Mouse (Mus musculus) small intestine, adult 2 months (tissue): ENCODE data around the gene Gm6583. TPM values are rescaled to one million over a fixed set of nuclear protein-coding genes. Genes with fewer than 3 reads are reported as not detected.

Source experiments
- H3K27ac ChIP-seq: fragments of 200-500 bp; 2 replicates; pipeline ENCODE4 v1.5.1; 2012; ENCODE audit warnings: low read depth, low read length, control low read depth, inconsistent platforms; ENCODE audit not compliant: insufficient read depth
- H3K27me3 ChIP-seq: fragments of 200-500 bp; 2 replicates; pipeline ENCODE4 v1.6.1; 2012; ENCODE audit warnings: mild to moderate bottlenecking, moderate library complexity, low read length, inconsistent platforms; ENCODE audit not compliant: control insufficient read depth, insufficient read depth
- H3K36me3 ChIP-seq: fragments of 200-500 bp; 2 replicates; pipeline ENCODE4 v1.6.1; 2012; ENCODE audit warnings: mild to moderate bottlenecking, low read length, control low read depth, inconsistent platforms; ENCODE audit not compliant: control insufficient read depth, insufficient read depth
- H3K4me1 ChIP-seq: fragments of 200-500 bp; 2 replicates; pipeline ENCODE4 v1.6.1; 2012; ENCODE audit warnings: low read length, inconsistent platforms, mixed read lengths; ENCODE audit not compliant: control insufficient read depth, insufficient read depth, insufficient read length
- H3K4me3 ChIP-seq: fragments of 200-500 bp; 2 replicates; pipeline ENCODE4 v1.5.1; 2012; ENCODE audit warnings: low read depth, mild to moderate bottlenecking, control low read depth, inconsistent platforms, low read length, moderate library complexity
- CTCF ChIP-seq: fragments of 200-500 bp; IDR thresholded peaks from 2 replicates; pipeline ENCODE4 v1.5.1; 2012; ENCODE audit warnings: low read depth, mild to moderate bottlenecking, control low read depth, inconsistent platforms, low read length, moderate library complexity, mixed read lengths; ENCODE audit not compliant: insufficient replicate concordance, insufficient read length; ENCODE audit errors: extremely low read depth
- POLR2A ChIP-seq: fragments of 200-500 bp; IDR thresholded peaks from 2 replicates; pipeline ENCODE4 v1.6.1; 2012; ENCODE audit warnings: low read depth, mild to moderate bottlenecking, control low read depth, inconsistent platforms, low read length, moderate library complexity
- WGBS: fragments of 180-500 bp; shearing (Covaris S2); methylation state at CpG from one replicate; pipeline ENCODE4 v1.1.7; 2018; 5-methylcytosine and 5-hydroxymethylcytosine counted together
- polyA plus RNA-seq: library from polyadenylated mRNA; depleted of rRNA; stranded (reverse); fragments of >200 nt; gene quantifications from 2 replicates; pipeline ENCODE4 v1.2.3, GENCODE M21; 2012

The Gm6583 gene
- polyA plus RNA-seq, 1 experiment: not detected

- Histone ChIP-seq H3K36me3 (peaks cover 28% of the 10 kb centered on the region), H3K4me3 (no peak overlapping the region), H3K27me3 (no peaks in the 10 kb centered on the region), H3K4me1 (no peaks in the 10 kb centered on the region), H3K27ac (0 out of 2 replicates have a peak overlapping the region, but pooled peaks have one; percentile 24)
- WGBS: 88% methylated on average over 10 of the region's 10 CpGs
- TF ChIP-seq CTCF (no peak), POLR2A (no peak)
Measured at GRCm38 (mm10) chr5:112368666-112369065, 12.8 kb upstream of the Gm6583 start.

DNA sequence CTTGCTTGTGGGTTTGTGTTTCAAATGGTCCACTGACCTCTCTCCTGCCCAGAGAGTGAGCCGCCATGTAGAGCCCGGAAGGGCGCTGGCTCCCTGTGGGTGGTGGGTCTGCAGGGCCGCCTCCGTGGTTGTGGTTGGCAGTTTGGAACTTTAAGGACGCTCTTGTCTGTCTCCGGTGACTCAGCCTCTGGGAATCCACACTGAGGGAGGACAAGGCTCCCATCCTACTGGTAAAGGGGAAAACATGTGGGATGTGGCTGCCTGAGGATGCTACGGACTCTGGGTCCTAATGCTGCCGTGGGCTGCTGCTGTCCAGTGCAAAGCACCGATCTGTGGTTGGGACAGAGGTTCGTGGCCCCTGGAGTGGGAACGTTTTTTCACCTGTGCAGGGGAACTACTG, 12.1 kb upstream of the Gm6583 start:
- WGBS: 83% methylated on average over 12 of the region's 12 CpGs
- Histone ChIP-seq H3K4me3 (no peak overlapping the region), H3K36me3 (peaks cover 35% of the 10 kb centered on the region), H3K27me3 (no peaks in the 10 kb centered on the region), H3K4me1 (no peaks in the 10 kb centered on the region), H3K27ac (no peak overlapping the region)
- TF ChIP-seq POLR2A (no peak), CTCF (no peak)

- Histone ChIP-seq H3K36me3 (peaks cover 37% of the 10 kb centered on the region), H3K27ac (no peak overlapping the region), H3K4me1 (no peaks in the 10 kb centered on the region), H3K27me3 (no peaks in the 10 kb centered on the region), H3K4me3 (no peak overlapping the region)
- 89% methylated on average over 4 of the region's 4 CpGs for WGBS
- TF ChIP-seq CTCF (no peak), POLR2A (no peak)
Measured at GRCm38 (mm10) chr5:112367338-112367737, 11.5 kb upstream of the Gm6583 start.

DNA sequence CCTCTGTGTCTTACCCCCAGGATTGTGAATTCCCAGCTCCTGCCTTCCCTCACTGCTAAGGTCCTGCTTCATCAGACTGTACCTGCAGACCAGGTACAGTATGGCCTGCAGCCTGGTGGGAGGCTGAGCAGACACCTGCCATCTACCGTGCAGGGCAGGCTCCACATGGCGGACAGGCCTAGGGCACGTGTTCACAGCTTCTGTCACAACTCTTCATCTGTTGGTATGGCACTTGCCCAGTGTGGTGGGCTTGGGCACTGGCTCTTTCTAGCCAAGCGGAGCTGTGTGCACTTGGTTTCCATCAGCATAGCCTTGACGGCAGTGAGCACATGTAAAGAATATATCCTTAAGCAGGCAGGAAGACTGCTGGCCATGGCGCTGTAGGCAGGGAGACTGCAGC, 11.0 kb upstream of the Gm6583 start:
- no peak overlapping the region for H3K27ac ChIP-seq
- no peaks in the 10 kb centered on the region for H3K27me3 ChIP-seq
- no peaks in the 10 kb centered on the region for H3K4me1 ChIP-seq
- WGBS: 95% methylated on average over 6 of the region's 6 CpGs
- TF ChIP-seq CTCF: no peak
- TF ChIP-seq POLR2A: no peak
- H3K36me3 ChIP-seq: peaks cover 39% of the 10 kb centered on the region
- H3K4me3 ChIP-seq: no peak overlapping the region

DNA sequence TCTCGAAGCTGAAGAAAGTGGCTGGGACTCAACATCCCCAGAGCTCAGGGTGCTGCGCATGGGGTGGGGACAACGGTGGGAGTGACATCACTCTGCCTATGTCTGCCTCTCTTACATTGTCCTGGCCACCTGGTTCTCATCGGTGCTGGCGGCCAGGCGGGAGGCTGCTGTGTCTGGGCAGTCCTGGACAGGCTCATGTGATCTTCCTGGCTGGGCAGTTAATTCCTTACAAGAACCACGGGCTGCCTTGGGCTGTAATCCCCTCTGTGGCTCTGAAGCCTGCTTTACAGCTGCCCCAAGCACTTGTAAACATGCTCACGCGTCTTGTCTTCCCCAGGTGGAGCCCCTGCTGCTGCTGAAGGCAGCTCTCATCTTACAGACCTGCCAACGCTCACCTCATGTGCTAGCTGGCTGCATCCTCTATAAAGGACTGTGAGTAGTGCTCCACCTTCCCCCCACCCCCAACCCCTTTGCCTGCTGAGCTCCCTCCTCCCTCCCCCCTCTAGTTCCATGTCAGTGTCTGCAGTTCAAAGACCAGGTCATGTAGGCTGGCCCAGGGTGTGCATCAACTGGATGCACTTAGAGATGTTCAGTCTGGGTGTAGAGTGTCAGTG, 8.5 kb upstream of the Gm6583 start:
- H3K27ac ChIP-seq: no peak overlapping the region
- H3K36me3 ChIP-seq: peaks cover 29% of the 10 kb centered on the region
- TF ChIP-seq CTCF: no peak
- no peak for TF ChIP-seq POLR2A
- no peaks in the 10 kb centered on the region for H3K27me3 ChIP-seq
- 84% methylated on average over 10 of the region's 10 CpGs for WGBS
- H3K4me3 ChIP-seq: no peak overlapping the region
- H3K4me1 ChIP-seq: no peaks in the 10 kb centered on the region

DNA sequence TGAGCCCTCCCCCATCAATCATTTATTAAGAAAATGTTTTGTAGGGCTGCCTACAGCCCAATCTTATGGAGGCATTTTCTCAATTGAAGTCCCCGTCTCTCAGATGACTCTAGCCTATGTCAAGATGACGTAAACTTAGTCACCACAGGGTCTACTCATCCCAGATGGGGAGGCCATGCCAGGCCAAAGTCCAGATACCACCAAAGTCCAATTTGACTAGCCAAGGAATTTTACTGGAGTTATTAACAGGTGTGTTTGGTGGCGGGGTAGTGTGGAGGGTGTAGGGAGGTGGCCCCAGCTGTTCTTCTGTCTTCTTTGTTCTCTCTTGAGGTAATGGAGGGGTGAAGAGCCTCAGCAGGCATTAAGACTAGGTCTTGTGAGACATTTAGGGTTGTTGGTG, 4.2 kb upstream of the Gm6583 start:
- 86% methylated on average over 3 of the region's 3 CpGs for WGBS
- Histone ChIP-seq H3K4me1 (no peaks in the 10 kb centered on the region; the same call in 1 of the 2 replicates), H3K4me3 (no peak overlapping the region), H3K36me3 (peaks cover 27% of the 10 kb centered on the region; the same call in 1 of the 2 replicates), H3K27me3 (no peaks in the 10 kb centered on the region), H3K27ac (no peak overlapping the region)
- TF ChIP-seq CTCF (no peak), POLR2A (no peak)

DNA sequence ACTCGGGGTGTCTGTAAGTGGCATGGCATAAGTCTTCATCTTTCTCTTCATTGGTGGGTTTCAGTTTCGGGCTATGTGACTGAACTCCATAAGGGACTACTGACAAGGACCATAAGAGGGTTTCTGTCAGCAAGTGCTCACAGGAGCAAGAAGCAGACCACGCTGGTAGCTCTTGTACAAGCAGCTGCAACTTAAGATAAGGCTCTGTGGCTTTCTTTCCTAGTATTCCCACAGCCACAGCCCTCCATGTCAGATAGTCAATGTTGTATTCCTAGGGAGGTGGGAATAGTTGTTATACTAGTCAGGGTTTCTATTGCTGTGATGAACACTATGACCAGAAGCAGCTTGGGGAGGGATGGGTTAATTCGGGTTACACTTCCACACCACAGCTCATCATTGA, 3.7 kb upstream of the Gm6583 start:
- H3K4me1 ChIP-seq: no peaks in the 10 kb centered on the region; the same call in 1 of the 2 replicates
- TF ChIP-seq POLR2A (no peak), CTCF (no peak)
- no peaks in the 10 kb centered on the region for H3K27me3 ChIP-seq
- 79% methylated on average over 4 of the region's 4 CpGs for WGBS
- peaks cover 25% of the 10 kb centered on the region; the same call in 1 of the 2 replicates for H3K36me3 ChIP-seq
- H3K4me3 ChIP-seq: no peak overlapping the region
- H3K27ac ChIP-seq: no peak overlapping the region
